Mouse (Mus musculus): ENCODE measurements around the gene Plppr2.

Plppr2 gene

DNA sequence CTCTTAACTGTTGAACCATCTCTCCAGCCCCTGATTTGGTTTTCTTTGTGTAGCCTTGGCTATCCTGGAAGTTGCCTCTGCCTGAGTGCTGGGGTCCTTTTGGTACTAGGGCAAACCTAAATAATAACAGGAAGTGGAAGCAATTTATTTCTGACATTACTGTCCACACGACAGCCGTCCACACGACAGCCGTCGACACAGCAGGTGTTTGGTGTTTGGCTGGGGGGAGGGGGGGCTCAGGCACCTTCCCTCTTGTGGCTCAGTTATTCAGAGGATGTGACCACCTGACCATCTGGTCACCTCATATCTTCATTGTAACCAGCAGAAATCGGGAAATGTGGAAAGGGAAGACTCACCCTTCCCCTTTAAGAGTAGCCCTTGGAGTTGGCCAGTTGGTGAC is 32.0 kb downstream of the Plppr2 start:
- POLR2A ChIA-PET, result interaction anchor here in 1 of 4 experiments (0.5 to 1.1 kb wide), 2 partner anchors 56 to 107 kb away, joined by 3 read pairs; no protein-coding TSS in a partner anchor
- CTCF ChIA-PET, result no interaction called here

DNA sequence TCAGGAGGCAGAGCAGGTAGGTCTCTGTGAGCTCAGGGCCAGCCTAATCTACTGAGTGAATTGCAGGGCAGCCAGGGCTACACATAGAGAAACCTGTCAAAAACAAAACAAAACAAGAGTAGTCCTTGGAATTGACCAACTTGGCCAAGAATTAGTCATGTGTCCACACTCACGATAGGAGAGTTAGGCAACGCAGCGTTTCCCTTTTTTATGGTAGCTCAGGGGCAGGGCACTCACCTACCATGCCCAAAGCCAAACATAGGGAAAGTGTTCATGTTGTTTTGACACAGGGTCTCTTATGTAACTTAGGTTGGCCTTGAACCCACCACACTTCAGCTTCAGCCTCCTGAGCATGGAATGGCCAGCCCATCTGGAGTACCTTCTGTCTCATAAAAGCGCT is 32.5 kb downstream of the Plppr2 start:
- CTCF ChIA-PET, result no interaction called here
- POLR2A ChIA-PET, result interaction anchor here in 1 of 4 experiments (1.1 kb wide), 1 partner anchor 55 kb away, joined by 3 read pairs; no protein-coding TSS in a partner anchor

DNA sequence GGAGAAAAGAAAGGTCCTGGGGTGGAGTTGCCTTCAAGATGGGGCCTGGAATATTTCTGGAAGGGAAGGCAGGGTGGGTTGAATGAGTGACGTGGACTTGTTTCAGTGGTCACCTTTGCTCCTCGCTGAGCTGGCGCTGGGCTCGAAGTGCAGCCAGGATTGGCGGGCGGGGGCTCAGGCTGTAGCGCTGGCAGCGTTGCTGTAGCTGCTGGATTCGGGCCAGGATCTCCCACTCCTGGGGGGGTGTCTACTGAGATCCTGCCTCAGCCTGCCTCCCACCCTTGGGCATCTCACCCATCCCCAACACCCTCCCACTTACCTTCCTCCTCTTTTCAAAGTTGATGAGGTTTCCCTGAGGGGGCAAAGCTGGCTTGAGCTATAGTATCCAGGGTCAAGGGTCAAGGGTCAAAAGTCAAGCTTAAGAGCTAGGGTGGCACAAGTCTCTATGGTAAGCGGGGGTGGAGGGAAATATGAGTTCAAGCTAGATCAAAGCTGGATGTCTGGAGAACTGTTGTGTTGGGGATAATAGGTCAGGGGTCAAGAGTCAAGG is 39.9 kb downstream of the Plppr2 start:
- CTCF ChIA-PET, result interaction anchor here in 2 of 4 experiments (0.6 to 1.7 kb wide), 3 partner anchors 78 to 179 kb away, joined by 3 to 7 read pairs (median 5); no protein-coding TSS in a partner anchor
- POLR2A ChIA-PET, result interaction anchor here in 2 of 4 experiments (0.8 to 2.0 kb wide), 14 partner anchors 9 to 109 kb away, joined by 3 to 6 read pairs (median 4); partner anchors contain the start of genes Elavl3 (in 2 of the 2), Epor (in 2 of the 2), Ecsit (in 1 of the 2) and Gm49318 (in 1 of the 2)

DNA sequence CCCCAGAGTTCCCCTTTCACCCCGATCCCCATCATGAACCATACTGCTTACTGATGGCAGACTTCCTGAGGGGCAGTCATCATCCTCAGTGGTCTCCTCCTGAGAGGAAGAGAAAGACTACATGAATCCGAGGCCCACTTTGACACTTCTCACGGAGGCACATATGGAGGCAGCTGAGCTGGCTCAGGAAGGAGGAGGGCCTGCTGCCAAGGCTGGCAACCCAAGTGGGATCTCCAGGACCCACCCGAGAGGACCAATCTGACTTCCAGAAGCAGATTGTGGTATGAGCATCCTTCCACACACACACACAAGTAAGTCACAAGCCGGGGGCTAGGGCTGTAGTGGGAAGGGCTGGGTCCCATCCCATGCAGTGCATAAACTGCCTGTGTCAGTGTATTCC is 40.5 kb downstream of the Plppr2 start:
- CTCF ChIA-PET, result interaction anchor here in 1 of 4 experiments (1.7 kb wide), 1 partner anchor 77 kb away, joined by 7 read pairs; no protein-coding TSS in a partner anchor
- POLR2A ChIA-PET, result interaction anchor here in 2 of 4 experiments (0.8 to 2.0 kb wide), 7 partner anchors 14 to 108 kb away, joined by 3 to 6 read pairs (median 4); partner anchors contain the start of genes Elavl3 (in 2 of the 2), Epor (in 2 of the 2) and Ecsit (in 1 of the 2)

DNA sequence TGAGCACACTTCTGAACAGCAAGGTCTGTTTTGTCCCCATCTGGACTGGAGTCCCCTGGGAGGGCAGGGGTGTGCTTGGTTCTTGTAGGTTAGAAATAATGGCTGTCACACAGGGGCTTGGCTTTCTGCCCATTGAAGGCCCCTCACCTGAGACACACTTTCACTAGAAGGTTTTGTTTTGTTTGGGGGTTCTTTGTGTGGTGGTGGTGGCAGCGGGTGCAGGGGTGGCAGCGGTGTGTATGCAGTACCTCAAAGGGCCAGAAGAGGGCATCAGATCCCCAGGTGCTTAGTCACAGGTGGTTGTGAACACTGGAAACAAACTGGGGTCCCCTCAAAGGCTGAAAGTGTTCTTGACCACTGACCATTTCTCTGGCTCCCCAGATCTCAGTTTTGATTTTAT is 41.1 kb downstream of the Plppr2 start:
- CTCF ChIA-PET, result interaction anchor here in 3 of 4 experiments (0.6 to 2.6 kb wide), 11 partner anchors 14 to 178 kb away, joined by 3 to 18 read pairs (median 4); partner anchors contain the start of gene Pigyl (in 1 of the 3)
- POLR2A ChIA-PET, result interaction anchor here in 2 of 4 experiments (0.7 to 3.7 kb wide), 6 partner anchors 13 to 210 kb away, joined by 3 to 21 read pairs (median 4); partner anchors contain the start of gene Zfp872 (in 1 of the 2)

DNA sequence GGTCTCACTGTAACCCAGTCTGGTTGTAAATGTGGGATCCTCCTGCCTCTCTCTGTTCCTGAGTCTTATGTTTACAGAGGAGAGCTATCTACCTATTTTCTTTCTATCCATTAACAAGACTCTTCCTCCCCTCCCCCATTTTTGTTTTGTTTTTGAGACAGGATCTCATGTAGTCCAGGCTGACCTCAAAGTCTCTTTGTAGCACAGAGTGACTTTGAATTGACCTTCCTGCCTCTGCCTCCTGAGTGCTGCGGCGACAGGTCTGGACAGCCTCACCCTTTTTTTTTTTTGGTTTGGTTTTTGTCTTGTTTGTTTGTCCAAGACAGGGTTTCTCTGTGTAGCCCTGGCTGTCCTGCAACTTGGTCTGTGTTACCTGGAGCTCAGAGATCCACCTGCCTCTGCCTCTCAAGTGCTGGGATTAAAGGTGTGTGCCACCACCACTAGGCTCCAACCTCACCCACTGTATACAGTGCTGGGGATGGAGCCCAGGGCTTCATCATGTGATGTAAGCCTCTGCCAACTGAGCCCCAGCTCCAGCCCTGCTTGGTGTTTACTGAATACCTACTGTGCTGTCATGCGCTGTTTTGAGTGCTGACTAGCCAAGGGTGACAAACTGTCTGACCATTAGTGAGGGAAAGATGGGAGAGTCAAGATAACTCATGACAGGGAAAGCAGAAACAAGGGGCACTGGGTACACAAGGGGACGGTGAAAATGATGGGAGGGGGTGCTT is 41.7 kb downstream of the Plppr2 start:
- ChIA-PET POLR2A (interaction anchor here (0.5 to 3.7 kb wide), 15 partner anchors 10 to 218 kb away, joined by 3 to 21 read pairs (median 4); partner anchors contain the start of genes Cnn1 (in 1 of the 4), Gm49318 (in 1 of the 4), Zfp653 (in 1 of the 4) and Zfp872 (in 1 of the 4)), CTCF (interaction anchor here (0.5 to 2.6 kb wide), 17 partner anchors 13 to 209 kb away, joined by 3 to 18 read pairs (median 4); partner anchors contain the start of genes Pigyl (in 1 of the 4) and Zfp872 (in 1 of the 4))

DNA sequence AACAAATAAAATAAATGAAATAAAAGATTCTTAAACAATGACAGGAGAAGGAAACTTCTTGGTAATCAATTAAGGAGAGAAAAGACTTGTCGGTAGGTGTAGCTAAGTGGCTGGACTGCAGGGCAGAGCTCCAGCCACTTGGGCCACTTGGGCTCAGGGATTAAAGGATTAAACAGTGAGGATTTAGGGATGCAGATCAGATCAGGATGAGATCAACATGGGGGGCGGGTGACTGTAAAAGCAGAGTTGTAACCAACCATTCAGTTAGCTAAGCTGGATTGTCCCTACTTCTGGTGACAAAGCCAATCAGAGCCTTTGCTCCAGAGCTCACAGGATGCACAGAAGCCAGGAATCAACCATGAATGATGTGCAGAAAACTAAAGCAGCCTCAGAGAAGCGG is 47.1 kb downstream of the Plppr2 start:
- ChIA-PET CTCF (interaction anchor here in 1 of 4 experiments (1.0 kb wide), 1 partner anchor 12 kb away, joined by 6 read pairs; no protein-coding TSS in a partner anchor), POLR2A (interaction anchor here in 3 of 4 experiments (0.7 to 1.6 kb wide), 6 partner anchors 19 to 438 kb away, joined by 3 to 5 read pairs (median 3); partner anchors contain the start of gene Elavl3 (in 1 of the 3))

DNA sequence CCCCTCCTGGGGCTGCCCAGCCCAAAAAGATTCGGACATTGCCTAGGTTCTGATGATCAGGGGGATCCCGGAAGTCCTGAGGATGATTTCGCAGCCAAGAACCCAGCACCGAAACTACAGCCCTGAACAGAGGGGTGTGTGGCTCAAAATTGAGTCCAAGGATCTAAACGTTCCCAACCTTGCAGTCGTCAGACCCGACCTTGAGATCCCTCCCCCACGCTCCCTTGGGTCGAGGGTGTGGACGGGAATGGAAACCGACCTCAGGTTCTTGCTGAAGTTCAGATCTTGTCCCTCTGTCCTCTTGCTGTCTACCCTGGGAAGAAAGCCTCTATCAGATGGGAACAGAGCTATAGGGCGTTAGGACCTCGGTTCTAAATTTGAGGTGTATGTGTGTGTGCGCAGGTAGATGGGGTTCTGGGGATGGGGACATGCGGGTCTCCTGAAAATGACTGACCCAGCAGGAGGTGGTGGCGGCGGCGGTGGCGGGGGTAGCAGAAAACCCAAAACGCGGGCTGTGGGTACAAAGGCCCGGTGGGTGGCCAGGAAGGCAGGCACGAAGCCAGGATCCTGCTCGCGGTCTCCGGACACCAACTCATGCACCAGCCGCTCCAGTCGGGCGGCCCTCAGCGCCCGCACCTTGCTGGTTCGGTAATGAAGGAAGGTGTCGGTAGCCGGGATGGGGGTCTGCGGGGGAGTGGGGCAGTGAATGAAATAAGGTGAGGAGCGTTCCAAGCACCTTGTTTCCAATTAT is 50.9 kb downstream of the Plppr2 start:
- ChIA-PET POLR2A (interaction anchor here in 3 of 4 experiments (1.0 to 2.7 kb wide), 9 partner anchors 7 to 265 kb away, joined by 3 to 11 read pairs (median 3); partner anchors contain the start of genes Gm49318 (in 1 of the 3) and Ldlr (in 1 of the 3)), CTCF (interaction anchor here in 2 of 4 experiments (1.0 to 1.4 kb wide), 3 partner anchors 46 to 67 kb away, joined by 3 to 4 read pairs (median 3); no protein-coding TSS in a partner anchor)

DNA sequence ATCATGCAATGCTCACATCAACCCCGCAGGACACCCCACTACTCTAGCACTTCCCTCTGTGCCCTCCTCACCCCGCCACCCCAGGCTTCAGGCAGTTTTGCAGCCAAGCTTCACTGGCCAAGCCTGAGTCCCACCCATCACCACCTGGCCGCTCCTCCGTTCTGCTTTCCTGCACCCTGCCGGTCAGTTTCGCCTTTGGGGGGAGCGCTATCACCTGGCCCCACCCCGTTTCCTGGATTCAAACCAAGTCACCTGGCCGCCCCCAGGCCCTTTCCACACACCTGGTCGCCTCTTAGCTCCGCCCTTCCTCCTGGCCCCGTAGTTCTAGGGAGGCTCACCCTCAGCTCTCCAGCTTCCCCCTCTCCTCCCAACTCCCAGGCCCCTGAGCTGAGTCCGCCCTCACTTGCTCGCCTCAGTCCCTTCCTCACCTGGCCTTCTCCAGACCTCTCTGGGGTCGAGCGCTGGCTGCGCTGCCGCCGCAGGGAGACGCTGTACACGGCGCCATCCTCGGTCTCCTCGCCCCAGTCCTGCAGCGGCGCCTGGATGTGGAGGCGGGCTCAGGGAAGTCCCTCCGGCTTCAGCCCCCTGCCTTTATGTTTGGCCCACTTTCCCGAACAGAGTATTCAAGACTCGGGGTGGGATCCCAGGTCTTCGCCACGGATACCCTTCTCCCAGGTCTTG is 51.7 kb downstream of the Plppr2 start:
- ChIA-PET POLR2A (interaction anchor here (0.8 to 2.7 kb wide), 11 partner anchors 8 to 265 kb away, joined by 3 to 11 read pairs (median 3); partner anchors contain the start of genes Gm49318 (in 1 of the 4), Ldlr (in 1 of the 4) and Prkcsh (in 1 of the 4)), CTCF (interaction anchor here in 2 of 4 experiments (1.0 to 1.4 kb wide), 3 partner anchors 45 to 66 kb away, joined by 3 to 4 read pairs (median 3); no protein-coding TSS in a partner anchor)

DNA sequence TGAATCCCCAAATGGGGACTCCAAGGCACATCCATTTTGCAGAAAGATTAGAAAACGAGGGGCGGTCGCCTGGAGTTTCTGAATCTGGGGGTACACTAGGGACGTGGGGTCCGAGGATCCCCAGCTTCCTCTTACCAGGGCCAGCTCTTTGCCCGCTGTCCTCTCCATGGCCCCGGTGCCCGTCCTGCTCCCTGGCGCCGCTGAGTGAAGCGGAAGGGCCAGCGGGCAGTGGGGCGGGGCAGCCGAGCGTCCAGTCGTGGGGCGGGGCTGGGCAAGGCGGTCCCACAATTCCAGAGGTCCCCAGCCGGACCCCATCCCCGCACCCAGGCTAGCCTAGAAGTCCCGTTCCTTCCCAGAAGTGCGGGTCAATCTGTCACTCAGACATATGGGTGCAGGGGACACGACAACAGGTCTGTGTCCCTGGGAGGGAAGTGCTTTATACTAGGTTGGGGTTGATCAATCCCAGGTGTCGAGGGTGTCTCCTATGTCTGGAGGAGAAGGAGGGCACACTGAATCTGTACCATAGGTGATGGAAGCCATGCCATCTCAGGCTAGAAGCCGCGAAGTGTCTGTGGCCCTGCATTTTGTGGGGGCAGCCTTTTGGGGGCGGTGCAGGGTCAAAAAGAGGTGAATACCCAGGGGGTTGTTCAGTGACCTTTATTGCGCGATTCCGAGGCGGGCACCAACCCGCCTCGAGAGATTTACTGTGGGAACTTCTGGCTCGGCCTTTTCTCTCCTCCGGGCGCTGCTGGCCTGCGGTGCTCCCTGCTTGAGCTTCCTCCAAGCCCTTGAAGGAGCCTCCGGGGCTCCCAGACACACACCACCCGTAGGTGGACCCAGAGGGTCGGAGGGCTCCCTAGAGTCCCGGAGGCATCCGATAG is 52.6 kb downstream of the Plppr2 start, which contains the start of gene Rgl3:
TSS of gene Rgl3 (minus strand) at position 217 of the 881 bp plus-strand sequence.
- POLR2A ChIA-PET, result interaction anchor here in 3 of 4 experiments (0.6 to 2.2 kb wide), 9 partner anchors 8 to 81 kb away, joined by 3 to 8 read pairs (median 4); partner anchors contain the start of genes Gm49318 (in 1 of the 3) and Prkcsh (in 1 of the 3)
- CTCF ChIA-PET, result interaction anchor here in 3 of 4 experiments (0.6 to 2.1 kb wide), 3 partner anchors 8 to 77 kb away, joined by 5 read pairs; no protein-coding TSS in a partner anchor

DNA sequence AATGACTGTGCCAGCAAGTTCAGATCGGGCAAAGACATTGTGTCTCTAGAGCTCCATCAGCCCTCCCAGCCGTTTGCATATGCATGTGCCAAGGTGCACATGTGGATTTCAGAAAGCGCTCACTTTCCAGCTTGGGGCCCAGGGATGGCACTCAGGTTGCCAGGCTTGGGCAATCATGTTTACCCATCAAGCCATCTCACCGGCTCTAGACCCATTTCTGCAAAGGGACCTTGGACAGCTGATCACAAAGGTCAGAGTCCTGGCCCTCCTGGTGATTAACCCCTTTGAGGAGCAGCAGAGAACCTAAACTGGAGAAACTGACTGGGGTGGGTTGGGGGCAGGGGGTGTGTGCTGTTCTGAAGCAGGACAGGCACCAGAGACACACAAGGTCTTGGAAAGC is 55.4 kb downstream of the Plppr2 start:
- ChIA-PET POLR2A (interaction anchor here in 3 of 4 experiments (0.6 to 2.2 kb wide), 11 partner anchors 10 to 234 kb away, joined by 3 to 8 read pairs (median 3); partner anchors contain the start of genes Ccdc151 (in 1 of the 3), Elavl3 (in 1 of the 3) and Prkcsh (in 1 of the 3)), CTCF (no interaction called here)

DNA sequence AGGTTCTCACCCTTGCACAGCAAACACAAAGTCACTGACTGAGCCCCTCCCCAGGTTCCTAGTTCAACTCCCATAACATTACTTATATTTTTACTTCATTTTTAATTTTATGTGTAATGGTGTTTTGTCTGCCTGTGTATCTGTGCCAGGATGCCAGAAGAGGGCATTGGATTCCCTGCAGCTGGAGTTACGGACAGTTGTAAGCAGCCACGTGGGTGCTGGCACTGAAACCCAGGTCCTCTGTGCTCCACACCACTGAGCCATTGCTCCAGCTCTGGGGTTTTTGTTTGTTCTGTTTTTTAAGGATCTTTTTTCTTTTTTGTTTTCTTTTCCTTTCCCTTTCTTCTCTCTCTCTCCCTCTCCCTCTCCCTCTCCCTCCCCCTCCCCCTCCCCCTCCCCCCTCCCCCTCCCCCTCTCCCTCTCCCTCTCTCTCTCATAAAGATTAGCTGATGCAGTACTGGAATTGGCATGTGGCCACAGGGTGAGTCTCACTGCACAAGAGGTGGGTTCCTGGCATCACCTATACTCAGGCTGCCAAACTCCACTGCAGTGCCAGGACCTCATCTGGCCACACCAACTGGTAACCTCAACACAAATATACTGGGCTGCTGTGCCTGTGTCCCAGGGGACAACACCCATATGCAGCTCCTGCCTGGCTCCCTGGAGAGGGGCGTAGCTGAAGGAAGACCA is 59.5 kb downstream of the Plppr2 start:
- POLR2A ChIA-PET, result interaction anchor here in 2 of 4 experiments (1.3 to 1.8 kb wide), 4 partner anchors 9 to 234 kb away, joined by 3 to 5 read pairs (median 4); no protein-coding TSS in a partner anchor
- CTCF ChIA-PET, result interaction anchor here in 2 of 4 experiments (1.2 to 1.8 kb wide), 2 partner anchors 12 to 59 kb away, joined by 5 to 6 read pairs; no protein-coding TSS in a partner anchor
